Mouse (Mus musculus) limb, embryonic 12.5 days (tissue): ENCODE measurements around the gene Rras. TPM values are rescaled to one million over a fixed set of nuclear protein-coding genes. Genes with fewer than 3 reads are reported as not detected.

ENCODE experiments used
- ATAC-seq: fragments of 200-750 bp; cut with Nextera tagmentation; 2 replicates; pipeline ENCODE4 v1.8.0; 2017; ENCODE audit warnings: low read depth, moderate TSS enrichment; ENCODE audit not compliant: insufficient number of reproducible peaks, insufficient read depth, low FRiP score, low TSS enrichment
- H3K27ac ChIP-seq: fragments of 300-500 bp; sonication (generic); 2 replicates; pipeline ENCODE4 v1.5.1; 2016; ENCODE audit warnings: mild to moderate bottlenecking, moderate library complexity
- H3K27me3 ChIP-seq: fragments of 300-500 bp; sonication (generic); 2 replicates; pipeline ENCODE4 v1.6.1; 2016; ENCODE audit warnings: mild to moderate bottlenecking, moderate library complexity
- H3K36me3 ChIP-seq: fragments of 300-500 bp; sonication (generic); 2 replicates; pipeline ENCODE4 v1.6.1; 2016; ENCODE audit warnings: mild to moderate bottlenecking, moderate library complexity
- H3K4me1 ChIP-seq: fragments of 300-500 bp; sonication (generic); replicated peaks from 2 replicates; pipeline ENCODE4 v1.6.1; 2016
- H3K4me2 ChIP-seq: fragments of 300-500 bp; sonication (generic); 2 replicates; pipeline ENCODE4 v1.6.1; 2016; ENCODE audit warnings: mild to moderate bottlenecking, moderate library complexity
- H3K4me3 ChIP-seq: fragments of 300-500 bp; sonication (generic); replicated peaks from 2 replicates; pipeline ENCODE4 v1.5.1; 2016; ENCODE audit warnings: mild to moderate bottlenecking
- H3K9ac ChIP-seq: fragments of 300-500 bp; sonication (generic); replicated peaks from 2 replicates; pipeline ENCODE4 v1.6.1; 2016; ENCODE audit warnings: mild to moderate bottlenecking, moderate library complexity
- H3K9me3 ChIP-seq: fragments of 300-500 bp; sonication (generic); 2 replicates; pipeline ENCODE4 v1.6.1; 2016; ENCODE audit warnings: mild to moderate bottlenecking, moderate library complexity
- WGBS: fragments of 180-500 bp; shearing (Covaris S2); methylation state at CpG from one replicate; pipeline ENCODE4 v1.1.7; 2016; 5-methylcytosine and 5-hydroxymethylcytosine counted together
- polyA plus RNA-seq: library from polyadenylated mRNA; unstranded; fragments of >200 nt; fragmentation: Nextera tagmentation; extraction: Ambion mirVana; gene quantifications from 2 replicates; pipeline ENCODE4 v1.2.1, GENCODE M21; 2016

Rras gene
- polyA plus RNA-seq, 1 experiment from 2014 or later, result 20.8 TPM

DNA sequence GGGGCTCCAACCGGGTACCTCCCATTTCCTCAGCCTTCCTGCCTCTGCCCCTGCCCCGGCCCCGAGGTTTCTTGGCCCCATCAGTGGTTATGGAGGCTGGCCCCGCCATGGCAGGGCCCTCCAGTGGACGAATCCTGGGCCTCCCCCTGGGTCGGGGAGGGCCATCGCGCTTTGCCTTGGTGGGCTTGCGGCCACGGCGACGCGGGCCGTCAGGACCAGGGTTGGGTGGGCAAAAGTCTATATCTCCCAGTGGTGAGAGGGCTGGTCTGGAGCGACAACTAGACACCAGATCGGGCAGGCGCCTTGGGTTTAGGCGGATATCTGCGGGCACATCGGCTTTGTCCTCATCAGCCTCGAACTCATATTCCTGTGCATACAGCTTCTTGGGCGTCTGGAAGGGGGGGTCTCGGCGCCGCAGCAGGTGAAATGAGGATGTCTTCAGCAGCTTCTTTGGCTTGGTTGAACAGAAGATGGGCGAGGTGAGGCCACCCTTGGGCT is 29.1 kb downstream of the Rras start:
- WGBS, result 95% methylated on average over 26 of the region's 26 CpGs
- Histone ChIP-seq H3K27me3 (no peaks in the 10 kb centered on the region), H3K4me3 (no peak overlapping the region), H3K36me3 (peaks cover 90% of the 10 kb centered on the region), H3K4me2 (no peak overlapping the region), H3K27ac (no peak overlapping the region), H3K4me1 (peaks cover 20% of the 10 kb centered on the region), H3K9ac (no peak overlapping the region), H3K9me3 (no peaks in the 10 kb centered on the region)
- no peak for ATAC-seq

DNA sequence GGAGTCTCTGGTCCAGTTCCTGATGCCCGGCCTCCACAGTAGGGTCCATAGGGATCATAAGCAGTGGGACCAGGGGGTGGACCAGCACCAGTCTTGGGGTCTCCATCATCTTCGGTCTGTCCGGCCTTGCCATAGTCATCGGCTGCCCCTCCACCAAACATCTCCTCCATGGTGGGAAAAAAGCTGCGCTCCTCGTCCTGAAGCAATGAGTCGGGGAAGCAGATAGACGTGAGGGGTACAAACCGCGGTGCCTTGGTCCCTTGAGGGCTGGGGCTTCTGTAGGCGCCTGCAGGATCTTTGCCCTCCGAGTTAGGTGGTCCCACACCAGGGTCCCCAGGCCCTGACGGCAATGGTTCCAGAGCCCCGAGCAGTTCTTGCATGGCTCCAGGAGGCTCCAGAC is 29.7 kb downstream of the Rras start:
- WGBS, result 96% methylated on average over 14 of the region's 14 CpGs
- Histone ChIP-seq H3K4me1 (peaks cover 20% of the 10 kb centered on the region), H3K9ac (no peak overlapping the region), H3K27ac (no peak overlapping the region), H3K36me3 (peaks cover 84% of the 10 kb centered on the region), H3K4me3 (no peak overlapping the region), H3K4me2 (no peak overlapping the region), H3K9me3 (no peaks in the 10 kb centered on the region), H3K27me3 (no peaks in the 10 kb centered on the region)
- no peak for ATAC-seq

DNA sequence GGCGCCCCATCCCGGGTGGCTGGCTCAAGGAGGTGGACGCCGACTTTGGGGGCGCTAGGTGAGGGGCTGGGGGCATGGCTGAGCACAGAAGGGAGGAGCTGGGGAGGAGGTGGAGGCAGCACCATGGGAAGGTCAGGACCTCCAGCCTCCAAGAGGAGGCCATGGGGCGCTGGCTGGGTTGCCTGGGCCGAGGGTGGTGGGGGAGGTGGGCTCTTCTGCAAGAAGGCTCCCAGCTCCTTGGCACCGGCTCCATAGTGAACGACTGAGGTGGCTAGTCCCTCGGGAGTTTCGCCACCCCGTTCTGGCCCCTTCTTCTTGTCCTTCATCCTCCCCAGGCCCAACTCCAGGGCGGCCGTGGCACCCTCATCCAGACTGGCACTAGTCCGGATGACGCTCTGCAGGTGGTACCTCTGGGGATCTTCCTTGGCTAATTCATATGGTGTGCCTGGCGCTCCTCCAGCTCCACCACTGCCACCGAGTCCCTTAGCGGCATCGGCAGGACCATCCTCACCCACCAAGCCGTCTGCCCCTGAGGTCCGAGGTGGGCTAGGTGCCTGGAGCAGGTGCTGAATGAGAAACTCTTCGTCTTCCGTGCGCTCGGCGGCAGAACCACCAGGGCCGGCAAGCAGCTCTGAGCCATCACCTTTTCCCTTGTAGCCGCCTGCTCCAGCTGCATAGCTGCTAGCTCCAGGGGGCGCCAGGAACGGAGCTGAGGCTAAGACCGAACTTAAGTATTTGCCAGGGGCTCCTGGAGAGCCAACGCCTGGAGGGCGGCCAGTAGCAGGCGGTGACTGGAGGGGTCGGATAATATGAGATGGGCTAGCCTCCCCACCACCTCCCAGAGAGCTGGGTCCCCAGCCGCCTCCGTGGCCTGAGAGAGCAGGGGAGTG is 30.5 kb downstream of the Rras start:
- no peak overlapping the region for H3K4me3 ChIP-seq
- no peaks in the 10 kb centered on the region for H3K27me3 ChIP-seq
- H3K9ac ChIP-seq, result no peak overlapping the region
- H3K36me3 ChIP-seq, result peaks cover 77% of the 10 kb centered on the region
- H3K4me1 ChIP-seq, result peaks cover 20% of the 10 kb centered on the region
- no peak overlapping the region for H3K4me2 ChIP-seq
- ATAC-seq, result no peak
- H3K9me3 ChIP-seq, result no peaks in the 10 kb centered on the region
- 94% methylated on average over 38 of the region's 38 CpGs for WGBS
- H3K27ac ChIP-seq, result no peak overlapping the region

DNA sequence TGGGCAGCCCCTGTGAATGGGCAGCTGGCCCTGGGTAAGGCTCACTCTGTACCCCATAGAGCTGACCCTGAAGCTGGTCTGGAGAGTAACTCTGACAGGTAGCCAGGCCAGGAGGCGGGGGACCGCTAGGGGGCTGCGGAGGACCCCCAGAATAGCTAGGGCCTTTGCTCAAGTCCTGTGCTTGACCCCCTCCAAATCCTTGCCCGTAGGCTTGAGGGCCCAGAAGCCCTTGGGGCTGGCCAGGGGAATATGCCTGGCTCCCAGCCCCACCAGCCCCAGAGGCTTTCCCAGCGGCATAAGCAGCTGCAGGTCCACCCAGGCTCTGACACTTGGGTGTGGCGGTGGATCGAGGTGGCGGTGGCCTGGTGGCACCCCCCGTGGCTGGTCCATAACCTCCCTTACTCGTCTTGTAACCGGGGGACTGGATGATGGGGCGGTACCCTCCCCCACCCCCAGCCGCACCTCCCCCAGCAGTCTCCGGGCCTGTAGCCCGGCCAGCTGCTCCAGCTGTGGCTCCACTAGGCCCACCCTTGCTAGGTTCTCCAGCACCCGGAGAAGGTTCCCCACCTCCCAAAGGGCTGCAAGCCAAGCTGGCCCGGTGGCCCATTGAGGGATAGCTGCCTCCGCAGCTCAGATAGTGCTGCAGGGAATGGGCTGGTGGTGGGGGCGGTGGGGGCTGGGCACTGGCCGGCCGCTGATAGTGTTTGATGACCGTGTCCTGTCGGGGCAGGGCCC is 31.3 kb downstream of the Rras start:
- ATAC-seq, result no peak
- Histone ChIP-seq H3K9ac (no peak overlapping the region), H3K4me3 (0 out of 2 replicates have a peak overlapping the region, but pooled peaks have one; percentile 3), H3K27me3 (no peaks in the 10 kb centered on the region), H3K36me3 (peaks cover 68% of the 10 kb centered on the region), H3K9me3 (no peaks in the 10 kb centered on the region), H3K4me1 (peaks cover 20% of the 10 kb centered on the region), H3K27ac (no peak overlapping the region), H3K4me2 (no peak overlapping the region)
- WGBS, result 97% methylated on average over 23 of the region's 23 CpGs

DNA sequence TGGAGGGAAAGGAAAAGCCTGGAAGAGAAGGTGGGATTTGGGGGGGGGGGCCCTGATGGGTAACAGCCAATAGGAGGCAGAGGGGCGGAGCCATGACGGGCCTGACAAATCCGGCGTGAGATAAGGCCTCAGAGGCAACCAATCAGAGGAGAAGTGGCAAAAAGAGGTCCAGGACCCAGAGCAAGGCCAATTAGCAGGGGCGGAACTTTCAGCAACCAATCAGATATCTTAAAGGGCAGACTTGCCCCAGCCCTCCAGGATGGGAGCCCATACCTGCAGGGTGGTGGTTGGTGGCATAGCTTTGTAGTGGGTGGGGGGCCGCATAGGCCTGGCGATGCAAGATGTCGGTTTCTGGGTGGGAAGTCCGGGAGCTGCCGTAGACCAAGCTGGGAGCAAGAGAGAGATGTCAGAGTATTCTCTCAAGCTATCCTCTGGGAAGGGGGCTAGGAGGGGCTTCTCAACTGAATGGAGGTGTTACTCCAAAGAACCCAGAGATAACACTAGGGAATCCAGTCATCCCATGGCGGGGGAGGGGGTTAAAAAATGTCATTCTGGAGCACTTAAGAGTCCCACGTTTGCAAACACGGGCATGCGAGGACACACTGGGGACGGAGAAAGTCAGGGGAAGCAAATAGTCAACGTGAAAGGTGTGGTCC is 33.3 kb downstream of the Rras start:
- Histone ChIP-seq H3K9ac (peak overlapping the region; percentile 92), H3K4me3 (peak overlapping the region; percentile 86), H3K27ac (peak overlapping the region; percentile 99), H3K9me3 (no peaks in the 10 kb centered on the region), H3K36me3 (peaks cover 48% of the 10 kb centered on the region), H3K4me2 (peak overlapping the region; percentile 97), H3K4me1 (peaks cover 23% of the 10 kb centered on the region), H3K27me3 (no peaks in the 10 kb centered on the region)
- ATAC-seq, result no peak
- 3% methylated on average over 15 of the region's 16 CpGs for WGBS

DNA sequence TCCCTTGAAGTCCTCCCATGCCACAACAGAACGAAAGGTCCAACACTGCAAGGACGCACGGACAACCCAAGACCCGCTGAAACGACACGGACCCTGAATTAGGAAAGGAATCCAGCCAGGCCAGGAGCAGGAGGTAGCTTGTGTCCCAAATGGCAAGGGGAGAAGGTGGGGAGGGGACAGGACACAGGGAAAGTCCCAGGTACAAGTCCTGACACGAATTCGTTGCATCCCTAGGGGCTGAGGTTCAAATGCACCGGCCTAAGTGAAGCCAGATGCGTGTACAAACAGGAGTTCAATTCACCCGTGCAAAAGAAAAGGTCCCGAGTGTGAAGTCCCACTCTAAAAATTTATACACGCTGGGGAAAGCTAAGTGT is 33.8 kb downstream of the Rras start:
- peak overlapping the region; percentile 99 for H3K27ac ChIP-seq
- H3K27me3 ChIP-seq, result no peaks in the 10 kb centered on the region
- peaks cover 23% of the 10 kb centered on the region for H3K4me1 ChIP-seq
- peaks cover 43% of the 10 kb centered on the region for H3K36me3 ChIP-seq
- H3K9me3 ChIP-seq, result no peaks in the 10 kb centered on the region
- peak overlapping the region; percentile 92 for H3K9ac ChIP-seq
- peak overlapping the region; percentile 97 for H3K4me2 ChIP-seq
- peak overlapping the region; percentile 86 for H3K4me3 ChIP-seq
- 2% methylated on average over 13 of the region's 13 CpGs for WGBS
- no peak for ATAC-seq

DNA sequence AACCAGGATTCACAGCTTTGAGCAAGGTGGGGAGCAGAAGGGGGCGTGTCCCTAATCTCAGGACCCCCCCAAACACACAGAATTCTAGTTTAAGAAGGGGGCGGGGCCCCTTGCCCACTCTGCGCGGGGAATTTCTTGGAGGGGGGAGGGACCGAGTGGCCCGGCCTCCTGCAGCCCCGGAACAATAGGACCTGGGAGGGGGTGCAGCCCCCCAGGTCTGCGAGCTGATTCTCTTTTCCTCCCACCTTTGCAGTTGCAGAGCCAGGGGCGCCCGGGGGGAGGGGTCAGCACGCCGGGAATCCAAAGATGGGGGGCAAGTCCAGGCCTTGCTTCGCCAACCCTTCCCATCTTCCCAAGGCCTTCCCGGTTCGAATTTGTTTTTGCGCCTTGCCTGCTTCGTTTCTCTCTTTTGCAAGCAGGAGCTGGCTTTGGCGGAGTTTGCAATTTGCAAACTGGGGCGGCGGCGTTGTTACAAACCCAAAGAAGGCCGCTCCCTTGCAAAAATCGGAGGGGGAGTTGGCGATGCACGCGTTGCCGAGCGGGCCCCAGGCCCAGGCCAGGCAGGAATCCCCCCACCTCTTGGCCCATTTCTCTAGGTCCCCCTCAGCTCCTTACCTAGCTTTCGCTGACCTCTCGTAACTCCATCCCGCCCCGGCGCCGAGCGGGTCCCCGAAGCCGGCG is 34.6 kb downstream of the Rras start:
- ATAC-seq, result no peak
- peak overlapping the region; percentile 99 for H3K27ac ChIP-seq
- no peaks in the 10 kb centered on the region for H3K9me3 ChIP-seq
- peaks cover 21% of the 10 kb centered on the region for H3K4me1 ChIP-seq
- peak overlapping the region; percentile 92 for H3K9ac ChIP-seq
- 2% methylated on average over 38 of the region's 38 CpGs for WGBS
- no peaks in the 10 kb centered on the region for H3K27me3 ChIP-seq
- H3K4me3 ChIP-seq, result peak overlapping the region; percentile 86
- H3K36me3 ChIP-seq, result peaks cover 36% of the 10 kb centered on the region
- peak overlapping the region; percentile 97 for H3K4me2 ChIP-seq

DNA sequence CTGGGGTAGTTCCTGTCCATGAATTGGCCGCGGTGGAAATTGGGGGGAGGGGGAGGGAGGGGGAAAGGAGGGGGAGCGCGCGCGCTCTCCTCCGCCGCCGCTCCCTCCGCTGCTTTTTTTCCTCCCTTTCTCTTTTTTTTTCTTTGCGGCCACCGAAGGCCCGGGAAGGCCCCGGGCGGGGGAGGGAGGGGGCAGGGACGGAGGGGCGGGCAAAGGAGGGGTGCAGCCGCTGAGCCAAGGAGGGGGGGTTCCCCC is 35.0 kb downstream of the Rras start, which contains the start of gene Prr12:
TSS of gene Prr12 (minus strand) at position 20 of the 255 bp plus-strand sequence.
- H3K36me3 ChIP-seq, result peaks cover 31% of the 10 kb centered on the region
- no peaks in the 10 kb centered on the region for H3K9me3 ChIP-seq
- H3K4me3 ChIP-seq, result peak within 1 kb of the TSS; percentile 86
- H3K27ac ChIP-seq, result peak within 1 kb of the TSS; percentile 99
- H3K4me1 ChIP-seq, result peaks cover 21% of the 10 kb centered on the region
- H3K9ac ChIP-seq, result peak within 1 kb of the TSS; percentile 92
- WGBS, result 3% methylated on average over 5 of the region's 18 CpGs
- peak within 1 kb of the TSS; percentile 97 for H3K4me2 ChIP-seq
- H3K27me3 ChIP-seq, result no peaks in the 10 kb centered on the region
- no peak for ATAC-seq

DNA sequence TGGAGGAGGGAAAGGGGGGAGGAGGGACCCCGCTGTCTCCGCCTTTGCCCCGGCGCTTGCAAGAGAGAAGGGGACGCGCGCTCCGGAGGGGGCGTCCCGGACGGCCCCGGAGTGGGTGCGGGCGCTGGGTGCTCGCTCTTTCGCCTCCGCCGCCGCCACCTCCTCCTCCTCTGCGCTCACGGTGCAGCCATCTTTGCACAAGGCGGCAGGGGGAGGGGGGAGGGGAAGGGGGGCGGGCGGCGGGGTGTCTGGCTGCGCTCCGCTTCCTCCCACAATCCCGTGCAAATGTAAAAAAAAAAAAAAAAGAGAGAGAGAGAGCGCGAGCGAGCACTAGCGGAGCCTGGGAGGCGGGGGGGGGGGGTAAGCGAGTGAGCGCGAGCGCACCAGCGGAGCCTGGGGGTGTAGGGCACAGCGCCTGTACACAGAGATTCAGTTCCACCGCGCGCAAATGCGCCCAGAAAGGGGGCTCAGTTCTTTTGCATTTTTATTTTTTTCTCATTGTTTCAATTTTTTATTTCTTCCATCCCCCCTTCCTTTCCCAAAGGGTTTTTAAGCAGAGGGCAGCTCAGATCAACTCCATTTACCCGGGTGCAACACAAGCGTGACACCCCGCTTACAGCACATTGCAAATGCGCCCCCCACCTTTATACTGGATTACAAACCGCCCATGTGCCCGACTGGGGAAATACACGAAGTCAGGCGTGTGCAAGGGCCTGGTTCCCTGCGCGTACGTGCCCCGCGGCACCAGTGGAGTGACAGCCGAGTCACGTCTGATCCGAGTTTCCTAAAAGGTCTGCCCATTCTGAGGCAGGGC is 35.6 kb downstream of the Rras start:
- Histone ChIP-seq H3K27me3 (no peaks in the 10 kb centered on the region), H3K9ac (peak overlapping the region; percentile 92), H3K27ac (peak overlapping the region; percentile 99), H3K4me3 (peak overlapping the region; percentile 86), H3K4me1 (peaks cover 21% of the 10 kb centered on the region), H3K9me3 (no peaks in the 10 kb centered on the region), H3K4me2 (peak overlapping the region; percentile 97), H3K36me3 (peaks cover 28% of the 10 kb centered on the region)
- 0% methylated on average over 29 of the region's 59 CpGs for WGBS
- peak; percentile 44 for ATAC-seq

DNA sequence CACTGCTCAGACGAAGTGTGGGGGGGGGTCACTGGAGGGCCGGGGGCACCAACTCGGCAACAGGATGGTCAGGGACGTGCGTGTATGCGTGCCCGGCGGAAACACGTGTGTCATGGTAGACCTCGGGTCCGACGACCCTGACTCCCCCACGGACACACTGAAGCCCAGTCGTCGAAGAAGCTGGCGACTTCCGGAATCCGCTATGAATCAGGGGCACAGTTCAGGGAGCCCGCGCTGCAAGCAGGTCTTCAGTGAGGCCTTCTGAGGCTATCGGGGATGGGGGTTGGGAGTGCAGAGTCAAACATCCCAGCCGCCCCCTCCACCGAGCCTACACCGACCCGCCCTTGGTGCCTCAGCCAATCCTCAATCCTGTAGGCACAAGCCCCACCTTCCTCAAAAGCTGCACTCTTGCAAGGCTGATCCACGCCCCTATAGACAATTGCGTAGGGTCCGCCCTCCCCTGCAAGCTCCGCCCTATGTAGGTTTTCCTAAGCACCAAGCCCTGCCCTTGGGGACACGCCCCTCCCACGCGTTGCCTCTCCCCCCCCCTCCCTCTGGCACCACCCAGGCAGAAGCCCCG is 36.3 kb downstream of the Rras start:
- peak; percentile 95 for ATAC-seq
- H3K4me1 ChIP-seq, result peaks cover 26% of the 10 kb centered on the region

More for the DNA sequence above, 36.3 kb downstream of the Rras start:
- peak overlapping the region; percentile 97 for H3K4me2 ChIP-seq
- H3K36me3 ChIP-seq, result peaks cover 26% of the 10 kb centered on the region
- no peaks in the 10 kb centered on the region for H3K27me3 ChIP-seq
- peak overlapping the region; percentile 99 for H3K27ac ChIP-seq
- H3K4me3 ChIP-seq, result peak overlapping the region; percentile 86
- no peaks in the 10 kb centered on the region for H3K9me3 ChIP-seq
- under 1% methylated on average over 33 of the region's 33 CpGs for WGBS
- H3K9ac ChIP-seq, result peak overlapping the region; percentile 92
